Mouse (Mus musculus): ENCODE results near the gene Serping1.

DNA sequence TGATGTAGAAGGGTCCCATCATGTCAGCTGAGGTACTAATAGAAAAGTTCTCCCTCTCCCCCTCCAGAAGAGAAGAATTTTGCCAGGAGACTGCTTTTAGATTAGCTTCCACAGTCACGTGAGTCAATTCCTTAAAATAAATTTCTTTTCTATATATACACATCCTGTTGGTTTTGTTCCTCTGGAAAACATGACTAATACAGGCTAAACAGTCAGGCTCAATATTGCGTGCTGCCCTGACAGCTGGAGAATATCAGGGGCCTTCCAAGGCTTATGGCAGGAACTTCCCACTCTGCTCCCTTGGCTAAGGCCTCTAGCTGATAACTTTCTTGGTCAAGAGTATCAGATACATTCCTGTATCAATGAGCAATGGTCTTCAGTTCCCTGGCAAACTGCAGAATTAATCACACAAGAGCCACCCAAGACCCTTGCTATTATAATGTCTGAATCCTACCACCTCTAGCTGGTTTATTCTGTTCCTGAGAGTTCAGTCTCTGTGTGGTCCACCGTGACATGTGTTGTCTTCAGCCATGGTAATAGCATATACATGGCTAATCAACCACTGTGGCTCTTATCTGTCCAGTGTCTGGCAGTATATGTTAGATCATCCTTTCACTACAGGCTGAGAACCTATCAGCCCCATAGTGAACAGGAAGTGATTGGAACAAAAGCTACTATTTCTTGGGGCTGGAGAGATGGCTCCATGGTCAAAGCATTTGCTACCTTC, 8.8 kb upstream of the Serping1 start:
- TF ChIP-seq CTCF (conservative IDR thresholded peaks at IDR 0.05 in 1 of 2, IDR thresholded peaks at IDR 0.05 in 1 of 2; ENCODE audit: low read depth in 2 of 2, low read length in 2 of 2) (no peak), EP300 (IDR thresholded peaks at IDR 0.05; ENCODE audit: low read length) (no peak), JUND (conservative IDR thresholded peaks at IDR 0.05; ENCODE audit: low read depth, low read length) (no peak), CHD2 (IDR thresholded peaks at IDR 0.05; ENCODE audit: low read length) (no peak), SMC3 (IDR thresholded peaks at IDR 0.05; ENCODE audit: low read depth, low read length) (no peak), NELFE (IDR thresholded peaks at IDR 0.05; ENCODE audit: low read depth, low read length) (no peak), MAX (IDR thresholded peaks at IDR 0.05; ENCODE audit: low read length) (no peak), E2F4 (IDR thresholded peaks at IDR 0.05; ENCODE audit: insufficient replicate concordance, low read depth, low read length) (no peak), ZMIZ1 (IDR thresholded peaks at IDR 0.05; ENCODE audit: low read depth, low read length) (no peak), ELF1 (IDR thresholded peaks at IDR 0.05; ENCODE audit: low read depth, low read length) (no peak), POLR2A (IDR thresholded peaks at IDR 0.05; ENCODE audit: low read depth, low read length) (no peak), TCF12 (IDR thresholded peaks at IDR 0.05; ENCODE audit: low read depth, low read length) (no peak), ZC3H11A (IDR thresholded peaks at IDR 0.05; ENCODE audit: low read depth, low read length) (no peak)

All from CH12.LX (cell line).